ENCODE assay signal across 13 mouse cellular contexts in the genomic region with DNA sequence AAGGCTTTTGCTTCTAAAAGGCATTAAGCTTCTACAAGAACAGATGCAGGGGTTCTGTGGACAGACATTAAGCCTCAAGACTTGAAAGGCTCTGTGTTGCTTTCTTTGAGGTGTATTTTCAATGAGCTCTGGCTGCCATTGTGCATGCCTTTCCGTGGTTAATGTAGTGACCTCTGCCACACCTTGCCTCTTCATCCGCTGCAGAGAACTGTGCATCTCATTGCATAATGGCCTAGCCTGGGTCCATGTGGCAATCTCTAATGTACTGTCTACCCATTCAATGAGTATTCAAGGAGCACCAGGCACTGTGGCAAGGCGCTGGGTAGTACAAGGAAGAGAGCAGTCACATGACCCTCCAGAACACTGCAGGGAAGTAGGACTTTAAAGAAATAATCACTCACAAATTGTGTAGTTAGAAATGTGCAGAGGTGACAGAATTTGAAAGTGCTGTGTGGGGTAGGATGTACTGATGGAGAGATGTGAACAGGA.
DNase-seq lines count a peak whose midpoint lies in the region; ATAC-seq and TF ChIP-seq lines count a peak whose summit lies in the region.
"Had no signal": no experiment of that assay in that cellular context is flagged by ENCODE, and none has a peak within 500 bp of the region (broad histone marks: within the 10 kb centered on the region; RNA-seq: fewer than 3 reads in every experiment).

No protein-coding gene starts in this region.

- H3K9me3 ChIP-seq in MEL (replicated peaks; ENCODE audit: insufficient read depth, low read length), result no peaks in the 10 kb centered on the region
- H3K9me3 ChIP-seq in forebrain, embryonic 13.5 days (replicated peaks), result no peaks in the 10 kb centered on the region
- H3K9me3 ChIP-seq: embryonic facial prominence, embryonic 12.5 days; limb, embryonic 12.5 days had no signal

- TF ChIP-seq CTCF in layer of hippocampus, adult 2 months (conservative IDR thresholded peaks at IDR 0.05), result no peak
- TF ChIP-seq CTCF in MEL (IDR thresholded peaks at IDR 0.05 in 2 of 3, conservative IDR thresholded peaks at IDR 0.05 in 1 of 3; ENCODE audit: control insufficient read depth in 1 of 3, insufficient read depth in 1 of 3, low read depth in 2 of 3, low read length in 3 of 3, poor library complexity in 1 of 3, severe bottlenecking in 1 of 3), result no peak

- no peak for TF ChIP-seq RAD21 in MEL (IDR thresholded peaks at IDR 0.05; ENCODE audit: low read depth, low read length)

- WGBS in forebrain, embryonic 13.5 days, result 9% methylated on average over 3 of the region's 3 CpGs
- WGBS in macrophage (ENCODE audit: missing documents), result 27% methylated on average over 3 of the region's 3 CpGs

- no peak for TF ChIP-seq POLR2A in MEL (IDR thresholded peaks at IDR 0.05; ENCODE audit: control insufficient read depth in 1 of 2, insufficient read depth in 1 of 2, low read depth in 1 of 2, low read length in 2 of 2, poor library complexity in 1 of 2)

- no peak overlapping the region for H3K4me3 ChIP-seq in layer of hippocampus, adult 2 months
- H3K4me3 ChIP-seq in MEL (ENCODE audit: control insufficient read depth in 1 of 2, insufficient read depth in 1 of 2, low read depth in 2 of 2, low read length in 2 of 2) (peak overlapping the region in 1 of 2 experiments; percentile 5; a peak in 1 of 4 replicates), macrophage (ENCODE audit: inconsistent target) (no peak overlapping the region)
- H3K4me3 ChIP-seq in forebrain, embryonic 13.5 days, result no peak overlapping the region
- H3K4me3 ChIP-seq: embryonic facial prominence, embryonic 12.5 days; limb, embryonic 12.5 days had no signal

- H3K27me3 ChIP-seq in MEL (ENCODE audit: control insufficient read depth in 1 of 2, insufficient read depth in 2 of 2, low read length in 2 of 2), result no peaks in the 10 kb centered on the region
- no peaks in the 10 kb centered on the region for H3K27me3 ChIP-seq in forebrain, embryonic 13.5 days
- H3K27me3 ChIP-seq: embryonic facial prominence, embryonic 12.5 days; limb, embryonic 12.5 days had no signal

- H3K27ac ChIP-seq in layer of hippocampus, adult 2 months, result peak overlapping the region; percentile 91
- H3K27ac ChIP-seq in MEL (ENCODE audit: control insufficient read depth, low read depth, low read length), result peak overlapping the region; percentile 5
- H3K27ac ChIP-seq in forebrain, embryonic 13.5 days, result peak overlapping the region; percentile 93
- H3K27ac ChIP-seq in macrophage, result peak overlapping the region; percentile 42; the same call in 1 of the 2 replicates
- H3K27ac ChIP-seq: embryonic facial prominence, embryonic 12.5 days; limb, embryonic 12.5 days had no signal

- H3K79me2 ChIP-seq in MEL (ENCODE audit: control insufficient read depth, insufficient read depth, low read length, poor library complexity) (no peaks in the 10 kb centered on the region), macrophage (ENCODE audit: inconsistent target) (no peaks in the 10 kb centered on the region)

- H3K4me2 ChIP-seq in forebrain, embryonic 13.5 days, result 0 out of 2 replicates have a peak overlapping the region, but pooled peaks have one; percentile 37
- H3K4me2 ChIP-seq: embryonic facial prominence, embryonic 12.5 days; limb, embryonic 12.5 days had no signal

- H3K4me1 ChIP-seq in MEL (ENCODE audit: control insufficient read depth in 1 of 2, insufficient read depth in 2 of 2, low read length in 2 of 2), result peaks cover 12 to 26% of the 10 kb centered on the region in 2 experiments
- H3K4me1 ChIP-seq in forebrain, embryonic 13.5 days, result peaks cover 64% of the 10 kb centered on the region

- peak; percentile 65 for ATAC-seq in forebrain, embryonic 13.5 days
- ATAC-seq: activated CD4-positive, CD25-positive, alpha-beta regulatory T cell, adult 4 months had no signal

- no peak overlapping the region for H3K9ac ChIP-seq in MEL (ENCODE audit: control insufficient read depth, low read depth, low read length, poor library complexity, severe bottlenecking)
- H3K9ac ChIP-seq in forebrain, embryonic 13.5 days, result no peak overlapping the region; the same call in 1 of the 2 replicates
- H3K9ac ChIP-seq: embryonic facial prominence, embryonic 12.5 days; limb, embryonic 12.5 days had no signal

- TF ChIP-seq EP300 in MEL (IDR thresholded peaks at IDR 0.05; ENCODE audit: low read depth in 1 of 2, low read length in 2 of 2), result no peak

- H3K36me3 ChIP-seq in MEL (ENCODE audit: control insufficient read depth in 1 of 2, insufficient read depth in 2 of 2, low read length in 2 of 2), result peaks cover 0 to 18% of the 10 kb centered on the region in 2 experiments; a peak in 2 of 4 replicates
- H3K36me3 ChIP-seq in forebrain, embryonic 13.5 days (ENCODE audit: poor library complexity, severe bottlenecking), result no peaks in the 10 kb centered on the region
- no peaks in the 10 kb centered on the region for H3K36me3 ChIP-seq in macrophage (ENCODE audit: inconsistent target)
- H3K36me3 ChIP-seq: embryonic facial prominence, embryonic 12.5 days; limb, embryonic 12.5 days had no signal

- no peak for DNase-seq in layer of hippocampus, adult 2 months (ENCODE audit: low spot score in 2 of 2)
- DNase-seq in layer of hippocampus, adult 8-10 months (ENCODE audit: low spot score in 2 of 2), result no peak
- DNase-seq in MEL (ENCODE audit: low read depth, low spot score), result peak; percentile 47
- no peak for DNase-seq in heart, postnatal 4 days
- no peak for DNase-seq in gastrocnemius, postnatal 4 days (ENCODE audit: low spot score in 2 of 2)
- no peak for DNase-seq in cerebellum, adult 9-11 months
- DNase-seq: cerebellum, adult 8-10 months; kidney, adult 9 months had no signal

TF ChIP-seq in MEL, 35 proteins besides CTCF, POLR2A, EP300 and RAD21:
- peak in 1 of 2 experiments; percentile 45; a peak in 1 of 4 replicates for TF ChIP-seq USF2 (IDR thresholded peaks at IDR 0.05; ENCODE audit: borderline replicate concordance in 1 of 2, insufficient read depth in 1 of 2, low read depth in 1 of 2, low read length in 2 of 2)
- TF ChIP-seq MYC (IDR thresholded peaks at IDR 0.05; ENCODE audit: low read depth, low read length), result no peak
- peak; percentile 87 for TF ChIP-seq USF1 (IDR thresholded peaks at IDR 0.05; ENCODE audit: low read depth, low read length)
TF ChIP-seq in MEL: peak in this region for 2.

Comparison
In these comparisons a context has a peak if more than half of its experiments do, and no peak if none do; other contexts are left out.
1. H3K27ac ChIP-seq: peak in every context shown above with its lines; median percentile 93 in forebrain, embryonic 13.5 days; 91 in layer of hippocampus, adult 2 months; 42 in macrophage; 5 in MEL.